Mouse (Mus musculus): ENCODE results near the gene Mprip. TPM values are rescaled to one million over a fixed set of nuclear protein-coding genes. Genes with fewer than 3 reads are reported as not detected.

The Mprip gene
- polyA plus RNA-seq (2017; shearing (Covaris generic)) = 9.3 TPM

GRCm38 (mm10) chr11:59661005-59661404 lies at the start of gene Mprip:
Mprip (plus strand) TSS chr11:59661305.

GRCm38 (mm10) chr11:59787199-59787781 lies 126.2 kb downstream of the Mprip start, which contains the start of gene Pld6:
Pld6 (minus strand) TSS chr11:59787645.

GRCm38 (mm10) chr11:59809670-59810474 lies 148.8 kb downstream of the Mprip start, which contains the start of gene Flcn:
Flcn (minus strand) TSS chr11:59810016.

Other genes with a start within 250 kb of the Mprip start
- gene Jmjd4, start 211.3 kb upstream of the Mprip start, polyA plus RNA-seq (2017; shearing (Covaris generic)) = 15.0 TPM
- gene Snap47, start 210.1 kb upstream of the Mprip start, polyA plus RNA-seq (2017; shearing (Covaris generic)) = 66.8 TPM
- gene Zfp867, start 188.8 kb upstream of the Mprip start, polyA plus RNA-seq (2017; shearing (Covaris generic)) = 4.8 TPM
- gene Zkscan17, start 134.6 kb upstream of the Mprip start, polyA plus RNA-seq (2017; shearing (Covaris generic)) = 29.7 TPM
- gene Nlrp3, start 119.7 kb upstream of the Mprip start, polyA plus RNA-seq (2017; shearing (Covaris generic)) = not detected
- not detected for gene Olfr222, start 85.1 kb upstream of the Mprip start, polyA plus RNA-seq (2017; shearing (Covaris generic))
- not detected for gene Olfr223, start 68.0 kb upstream of the Mprip start, polyA plus RNA-seq (2017; shearing (Covaris generic))
- gene Pld6, start 126.3 kb downstream of the Mprip start, polyA plus RNA-seq (2017; shearing (Covaris generic)) = not detected
- 73.4 TPM for gene Flcn, start 148.7 kb downstream of the Mprip start, polyA plus RNA-seq (2017; shearing (Covaris generic))
- 12.9 TPM for gene Nt5m, start 178.1 kb downstream of the Mprip start, polyA plus RNA-seq (2017; shearing (Covaris generic))
- gene Cops3, start 178.5 kb downstream of the Mprip start, polyA plus RNA-seq (2017; shearing (Covaris generic)) = 112 TPM

Measured in CD4-positive, CD25-positive, alpha-beta regulatory T cell, adult 9 weeks (primary cell).